Mouse (Mus musculus): ENCODE data around the gene 4930550C14Rik. TPM values are rescaled to one million over a fixed set of nuclear protein-coding genes. Genes with fewer than 3 reads are reported as not detected.
A peak's percentile ranks its signal among the peaks of the same experiment; 100 is the strongest.

Gene 4930550C14Rik
- polyA plus RNA-seq, 1 experiment = 0.06 TPM

DNA sequence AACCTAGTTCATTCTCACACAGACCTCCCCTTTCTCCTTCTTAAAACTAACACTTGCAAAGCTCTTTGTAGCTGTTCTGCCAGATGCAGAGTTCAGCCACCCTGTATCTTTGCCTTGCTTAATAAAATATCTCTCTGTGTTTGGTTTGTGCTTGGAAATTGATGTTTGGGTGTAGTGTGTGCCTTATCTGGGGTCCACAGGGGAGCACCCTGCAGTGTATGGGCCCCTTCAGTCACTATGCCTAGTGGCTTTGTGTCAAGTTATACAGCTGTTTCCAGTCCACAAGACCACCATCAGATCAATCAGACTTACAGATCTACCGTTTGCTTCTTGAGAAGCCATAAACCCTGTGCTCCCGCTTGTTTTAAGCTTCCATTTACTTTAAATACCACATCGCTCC, 7.3 kb downstream of the 4930550C14Rik start:
- Histone ChIP-seq H3K4me3 (ENCODE audit: extremely low read depth, insufficient read depth, insufficient read length) (no peak overlapping the region), H3K27ac (ENCODE audit: insufficient read depth, low read length) (no peak overlapping the region), H3K27me3 (ENCODE audit: control insufficient read depth, insufficient read depth, low read length) (no peaks in the 10 kb centered on the region), H3K4me1 (ENCODE audit: control insufficient read depth, insufficient read depth, insufficient read length) (no peaks in the 10 kb centered on the region; the same call in 1 of the 2 replicates), H3K36me3 (ENCODE audit: control insufficient read depth, insufficient read depth, low read length) (no peaks in the 10 kb centered on the region)
- TF ChIP-seq CTCF (IDR thresholded peaks at IDR 0.05; ENCODE audit: extremely low read depth, insufficient read depth, insufficient read length, insufficient replicate concordance) = no peak
- no peak for TF ChIP-seq POLR2A (IDR thresholded peaks at IDR 0.05; ENCODE audit: low read depth, low read length)
- WGBS = 87% methylated on average over 3 of the region's 3 CpGs
- DNase-seq (ENCODE audit: low read depth in 1 of 2, low spot score in 2 of 2) = no peak

DNA sequence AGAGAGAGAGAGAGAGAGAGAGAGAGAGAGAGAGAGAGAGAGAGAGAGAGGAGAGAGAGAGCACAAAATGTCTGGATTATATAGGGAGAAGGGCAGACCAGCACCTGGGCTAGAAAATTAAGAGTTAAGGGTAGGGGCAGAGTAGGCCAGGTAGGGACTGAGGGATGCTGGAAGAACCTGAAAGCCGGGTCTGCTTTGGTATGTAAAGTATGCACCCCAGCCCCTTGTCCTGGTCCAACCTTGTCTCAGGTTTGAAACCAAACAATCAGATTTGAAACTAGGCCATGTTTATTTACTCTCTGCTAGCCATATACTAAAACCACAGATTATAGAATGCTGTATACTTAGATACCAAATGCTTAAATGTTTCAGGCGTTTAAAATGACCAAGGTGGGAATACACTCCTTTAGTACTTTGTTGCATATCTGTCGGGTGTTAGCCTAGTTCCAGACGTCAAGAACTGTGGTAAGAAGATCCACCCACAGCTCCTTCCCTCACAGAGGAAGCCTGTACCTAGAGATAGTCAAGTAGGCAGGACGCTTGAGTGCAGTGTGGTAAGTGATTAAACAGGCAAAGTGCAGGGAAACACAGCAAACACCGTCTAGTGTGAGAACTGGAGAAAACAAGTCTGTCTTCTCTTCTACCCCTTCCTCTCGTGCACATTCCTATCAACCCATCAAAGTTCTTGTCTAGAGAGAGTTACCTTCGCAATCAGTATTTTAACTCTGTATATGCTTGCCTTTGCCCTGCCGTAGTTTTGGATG, 20.2 kb downstream of the 4930550C14Rik start:
- WGBS = 47% methylated on average over 9 of the region's 9 CpGs
- Histone ChIP-seq H3K27me3 (ENCODE audit: control insufficient read depth, insufficient read depth, low read length) (no peaks in the 10 kb centered on the region), H3K36me3 (ENCODE audit: control insufficient read depth, insufficient read depth, low read length) (no peaks in the 10 kb centered on the region), H3K4me1 (ENCODE audit: control insufficient read depth, insufficient read depth, insufficient read length) (no peaks in the 10 kb centered on the region), H3K4me3 (ENCODE audit: extremely low read depth, insufficient read depth, insufficient read length) (no peak overlapping the region), H3K27ac (ENCODE audit: insufficient read depth, low read length) (no peak overlapping the region)
- DNase-seq (ENCODE audit: low read depth in 1 of 2, low spot score in 2 of 2) = no peak
- no peak for TF ChIP-seq POLR2A (IDR thresholded peaks at IDR 0.05; ENCODE audit: low read depth, low read length)
- no peak for TF ChIP-seq CTCF (IDR thresholded peaks at IDR 0.05; ENCODE audit: extremely low read depth, insufficient read depth, insufficient read length, insufficient replicate concordance)

DNA sequence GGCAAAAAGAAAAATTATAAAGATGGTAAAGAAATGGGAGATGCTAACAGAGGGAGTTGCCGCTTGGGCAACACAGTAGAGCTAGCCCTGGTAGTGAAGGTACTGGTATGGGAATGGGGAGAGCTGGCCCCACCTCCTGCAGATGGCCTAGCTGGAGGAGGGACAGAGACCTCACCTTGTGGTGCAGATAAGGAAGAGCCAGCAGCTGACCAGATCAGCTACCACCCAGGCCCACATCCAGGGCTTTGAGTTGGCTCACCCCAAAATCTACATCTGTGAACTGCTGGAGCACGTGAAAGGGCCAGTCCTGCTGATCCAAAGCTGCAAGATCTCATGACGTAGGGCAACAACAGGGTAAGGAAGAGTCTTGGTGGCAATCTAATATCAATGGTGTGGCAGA, 24.6 kb downstream of the 4930550C14Rik start:
- H3K4me1 ChIP-seq (ENCODE audit: control insufficient read depth, insufficient read depth, insufficient read length) = no peaks in the 10 kb centered on the region
- H3K4me3 ChIP-seq (ENCODE audit: extremely low read depth, insufficient read depth, insufficient read length) = no peak overlapping the region
- no peaks in the 10 kb centered on the region for H3K36me3 ChIP-seq (ENCODE audit: control insufficient read depth, insufficient read depth, low read length)
- TF ChIP-seq CTCF (IDR thresholded peaks at IDR 0.05; ENCODE audit: extremely low read depth, insufficient read depth, insufficient read length, insufficient replicate concordance) (no peak), POLR2A (IDR thresholded peaks at IDR 0.05; ENCODE audit: low read depth, low read length) (no peak)
- no peak overlapping the region for H3K27ac ChIP-seq (ENCODE audit: insufficient read depth, low read length)
- WGBS = 87% methylated on average over 3 of the region's 3 CpGs
- DNase-seq (ENCODE audit: low read depth in 1 of 2, low spot score in 2 of 2) = no peak
- no peaks in the 10 kb centered on the region for H3K27me3 ChIP-seq (ENCODE audit: control insufficient read depth, insufficient read depth, low read length)

DNA sequence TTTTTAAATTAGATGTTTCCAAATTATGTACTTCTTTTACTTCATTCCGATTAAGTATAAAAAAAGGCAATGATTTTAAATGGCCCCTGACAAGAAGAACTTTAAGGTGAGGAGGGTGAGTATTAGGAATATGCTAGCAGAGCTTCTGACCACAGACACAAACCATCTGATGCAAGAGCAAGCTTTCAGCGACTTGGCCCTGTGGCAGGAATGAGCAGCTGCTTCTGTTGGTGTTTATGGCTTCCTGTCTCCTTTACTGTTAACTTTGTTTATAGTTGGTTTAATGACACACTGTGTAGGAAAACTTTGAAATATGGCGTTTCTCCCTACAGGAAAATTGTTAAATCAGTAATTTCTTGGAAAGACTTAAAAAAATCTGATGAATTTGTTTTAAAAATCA, 25.5 kb downstream of the 4930550C14Rik start:
- Histone ChIP-seq H3K36me3 (ENCODE audit: control insufficient read depth, insufficient read depth, low read length) (no peaks in the 10 kb centered on the region), H3K27me3 (ENCODE audit: control insufficient read depth, insufficient read depth, low read length) (no peaks in the 10 kb centered on the region), H3K4me1 (ENCODE audit: control insufficient read depth, insufficient read depth, insufficient read length) (no peaks in the 10 kb centered on the region), H3K27ac (ENCODE audit: insufficient read depth, low read length) (no peak overlapping the region), H3K4me3 (ENCODE audit: extremely low read depth, insufficient read depth, insufficient read length) (no peak overlapping the region)
- 61% methylated on average over 3 of the region's 3 CpGs for WGBS
- DNase-seq (ENCODE audit: low read depth in 1 of 2, low spot score in 2 of 2) = no peak
- TF ChIP-seq CTCF (IDR thresholded peaks at IDR 0.05; ENCODE audit: extremely low read depth, insufficient read depth, insufficient read length, insufficient replicate concordance) (no peak), POLR2A (IDR thresholded peaks at IDR 0.05; ENCODE audit: low read depth, low read length) (no peak)

DNA sequence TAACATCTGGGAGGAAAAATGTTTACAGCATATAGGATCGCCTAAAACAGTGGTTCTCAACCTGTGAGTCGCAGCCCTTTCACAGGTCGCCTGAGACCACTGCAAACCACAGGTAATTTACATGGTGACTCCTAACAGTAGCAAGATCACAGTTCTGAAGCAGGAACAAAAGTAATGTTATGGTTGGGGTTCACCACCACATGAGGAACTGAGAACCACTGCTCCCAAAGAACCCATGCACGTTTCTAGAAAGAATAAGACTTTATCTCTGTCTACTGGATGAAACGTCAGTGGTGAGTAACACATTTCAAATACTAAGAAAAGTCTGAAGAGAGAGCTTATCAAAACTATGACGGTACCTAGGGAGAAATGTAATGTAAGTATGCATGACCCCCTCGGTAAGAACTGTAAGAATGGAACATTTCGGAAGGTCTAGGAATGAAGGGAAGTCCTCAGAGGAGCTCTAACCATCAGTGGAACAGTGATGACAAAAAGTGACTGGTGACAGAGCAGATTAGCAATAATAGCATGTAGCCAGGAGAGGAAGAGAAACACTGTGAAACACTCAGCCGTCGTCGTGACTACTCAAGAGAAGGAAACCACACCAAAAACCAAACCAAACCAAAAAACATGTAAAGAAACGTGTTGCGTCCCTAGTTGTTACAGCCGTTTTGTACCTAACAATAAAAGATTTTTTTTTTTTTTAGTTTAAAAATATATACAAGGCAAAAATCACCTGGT, 33.9 kb downstream of the 4930550C14Rik start:
- TF ChIP-seq POLR2A (IDR thresholded peaks at IDR 0.05; ENCODE audit: low read depth, low read length) (no peak), CTCF (IDR thresholded peaks at IDR 0.05; ENCODE audit: extremely low read depth, insufficient read depth, insufficient read length, insufficient replicate concordance) (no peak)
- no peaks in the 10 kb centered on the region for H3K4me1 ChIP-seq (ENCODE audit: control insufficient read depth, insufficient read depth, insufficient read length)
- H3K4me3 ChIP-seq (ENCODE audit: extremely low read depth, insufficient read depth, insufficient read length) = no peak overlapping the region
- H3K36me3 ChIP-seq (ENCODE audit: control insufficient read depth, insufficient read depth, low read length) = peaks cover 12% of the 10 kb centered on the region
- no peak overlapping the region for H3K27ac ChIP-seq (ENCODE audit: insufficient read depth, low read length)
- H3K27me3 ChIP-seq (ENCODE audit: control insufficient read depth, insufficient read depth, low read length) = no peaks in the 10 kb centered on the region
- 46% methylated on average over 14 of the region's 14 CpGs for WGBS
- peak in 1 of 2 experiments; percentile 5 for DNase-seq (ENCODE audit: low read depth in 1 of 2, low spot score in 2 of 2)

DNA sequence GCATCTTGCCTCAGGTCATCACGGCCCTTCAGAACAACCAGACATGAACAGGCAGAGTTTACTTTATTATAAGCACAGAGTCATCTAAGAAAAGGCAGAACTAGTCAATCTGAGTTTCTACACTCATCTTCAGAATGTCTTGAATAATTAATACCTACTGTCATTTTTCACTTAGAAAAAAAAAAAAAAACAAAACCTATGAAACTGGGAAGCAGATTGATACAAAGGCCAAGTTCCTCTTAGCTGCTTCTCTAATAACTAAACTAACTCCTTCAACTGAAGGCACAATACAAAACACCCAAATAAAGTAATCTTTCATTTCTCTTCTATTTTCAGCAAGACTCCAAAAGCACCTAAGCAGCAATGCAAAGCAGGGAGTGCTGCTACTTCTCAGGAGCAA, 48.5 kb downstream of the 4930550C14Rik start:
- Histone ChIP-seq H3K27ac (ENCODE audit: insufficient read depth, low read length) (no peak overlapping the region), H3K36me3 (ENCODE audit: control insufficient read depth, insufficient read depth, low read length) (peaks cover 41% of the 10 kb centered on the region), H3K4me3 (ENCODE audit: extremely low read depth, insufficient read depth, insufficient read length) (no peak overlapping the region), H3K4me1 (ENCODE audit: control insufficient read depth, insufficient read depth, insufficient read length) (no peaks in the 10 kb centered on the region), H3K27me3 (ENCODE audit: control insufficient read depth, insufficient read depth, low read length) (no peaks in the 10 kb centered on the region)
- WGBS = 92% methylated on average over 1 of the region's 1 CpGs
- TF ChIP-seq CTCF (IDR thresholded peaks at IDR 0.05; ENCODE audit: extremely low read depth, insufficient read depth, insufficient read length, insufficient replicate concordance) (no peak), POLR2A (IDR thresholded peaks at IDR 0.05; ENCODE audit: low read depth, low read length) (no peak)
- DNase-seq (ENCODE audit: low read depth in 1 of 2, low spot score in 2 of 2) = no peak

DNA sequence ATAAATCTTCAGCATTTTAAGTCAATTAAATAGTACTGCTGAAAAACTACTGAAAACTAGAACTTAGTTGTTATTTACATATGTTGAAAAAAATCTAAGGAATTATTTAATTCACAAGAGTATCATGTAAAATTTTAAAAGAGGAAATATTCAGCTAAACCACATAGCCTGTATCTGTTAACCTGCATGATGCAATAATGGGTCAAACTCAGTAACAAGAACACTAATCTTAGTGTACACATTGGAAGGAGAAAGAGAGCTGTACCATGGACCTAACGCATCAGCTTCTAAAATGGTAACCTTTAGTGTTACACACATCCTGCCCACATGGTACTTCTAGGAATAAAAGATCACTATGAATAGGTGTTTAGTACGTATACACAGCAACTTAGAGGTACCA, 49.9 kb downstream of the 4930550C14Rik start:
- WGBS = 91% methylated on average over 2 of the region's 2 CpGs
- Histone ChIP-seq H3K4me3 (ENCODE audit: extremely low read depth, insufficient read depth, insufficient read length) (no peak overlapping the region), H3K27ac (ENCODE audit: insufficient read depth, low read length) (no peak overlapping the region), H3K36me3 (ENCODE audit: control insufficient read depth, insufficient read depth, low read length) (peaks cover 38% of the 10 kb centered on the region), H3K27me3 (ENCODE audit: control insufficient read depth, insufficient read depth, low read length) (no peaks in the 10 kb centered on the region), H3K4me1 (ENCODE audit: control insufficient read depth, insufficient read depth, insufficient read length) (no peaks in the 10 kb centered on the region)
- DNase-seq (ENCODE audit: low read depth in 1 of 2, low spot score in 2 of 2) = no peak
- TF ChIP-seq CTCF (IDR thresholded peaks at IDR 0.05; ENCODE audit: extremely low read depth, insufficient read depth, insufficient read length, insufficient replicate concordance) = no peak
- no peak for TF ChIP-seq POLR2A (IDR thresholded peaks at IDR 0.05; ENCODE audit: low read depth, low read length)
